Mouse (Mus musculus) bone marrow macrophage, adult 2 months (primary cell): ENCODE data around the gene Pgap2. TPM values are rescaled to one million over a fixed set of nuclear protein-coding genes. Genes with fewer than 3 reads are reported as not detected.

ENCODE experiments used
- H3K27ac ChIP-seq: 2 replicates; pipeline ENCODE4 v1.5.1; 2012; ENCODE audit warnings: low read depth, low read length; ENCODE audit not compliant: insufficient read depth
- H3K4me1 ChIP-seq: 2 replicates; pipeline ENCODE4 v1.6.1; 2012; ENCODE audit warnings: low read length; ENCODE audit not compliant: control insufficient read depth, insufficient read depth
- H3K4me3 ChIP-seq: 2 replicates; pipeline ENCODE4 v1.5.1; 2012; ENCODE audit warnings: mild to moderate bottlenecking, low read length, moderate library complexity; ENCODE audit not compliant: insufficient read depth
- CTCF ChIP-seq: IDR thresholded peaks from 2 replicates; pipeline ENCODE4 v1.5.1; 2012; ENCODE audit warnings: low read depth, mild to moderate bottlenecking, low read length, moderate library complexity
- POLR2A ChIP-seq: IDR thresholded peaks from 2 replicates; pipeline ENCODE4 v1.6.1; 2012; ENCODE audit warnings: mild to moderate bottlenecking, low read depth, low read length, borderline replicate concordance
- polyA plus RNA-seq: library from polyadenylated mRNA; stranded (reverse); fragments of >200 nt; gene quantifications from 2 replicates; pipeline ENCODE4 v1.2.4, GENCODE M21; 2012; ENCODE audit not compliant: missing spikeins, insufficient read depth, insufficient read length

The Pgap2 gene
- 103 and 110 TPM in 2 replicates for polyA plus RNA-seq

DNA sequence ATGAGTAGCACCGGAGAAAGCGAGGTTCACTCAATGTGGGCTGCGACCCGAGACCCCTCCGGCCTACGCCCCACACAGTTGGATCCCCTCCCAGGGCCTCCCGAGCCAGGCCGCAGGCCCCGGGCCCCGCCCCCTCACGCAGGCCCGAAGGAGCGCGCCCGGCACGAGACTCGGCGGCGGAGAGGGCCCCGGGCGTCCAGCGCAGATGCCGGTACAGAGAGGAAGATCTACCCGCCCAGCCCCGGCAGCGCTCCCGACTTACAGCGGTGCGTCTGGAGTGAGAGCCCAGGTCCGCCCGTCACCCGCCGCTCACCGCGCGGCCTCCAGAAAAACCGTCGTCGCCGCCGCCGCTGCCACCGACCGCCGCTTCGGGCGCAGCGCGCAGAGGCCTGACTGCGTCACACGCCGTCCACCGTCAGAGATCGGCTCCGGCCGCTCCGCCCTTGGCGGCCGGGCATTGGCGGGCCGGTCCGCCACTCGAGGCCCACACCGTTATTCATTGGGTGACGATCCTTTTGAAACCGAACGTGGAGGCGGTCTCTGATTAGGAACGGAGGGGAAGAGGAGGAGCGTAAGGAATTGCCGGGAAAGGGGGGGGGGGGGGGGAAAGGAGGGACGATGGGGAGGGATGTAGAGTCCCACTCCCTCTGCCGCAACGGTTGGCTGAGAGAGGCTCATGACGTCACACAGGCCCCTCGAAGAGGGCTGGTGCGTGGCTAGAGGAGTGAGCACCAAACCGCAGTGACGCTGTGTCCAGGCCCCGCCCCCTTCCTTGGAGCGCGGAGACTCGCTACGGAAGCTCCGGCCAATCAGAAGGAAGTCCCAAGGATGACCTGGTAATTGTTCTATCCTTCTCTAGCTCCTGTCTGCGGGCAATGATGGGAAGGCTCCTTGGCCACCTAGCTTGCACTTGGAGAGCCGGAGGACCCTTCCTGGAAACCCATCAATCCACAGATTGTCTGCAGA is at the start of gene Pgap2, which contains the start of gene Nup98:
TSS of gene Pgap2 (plus strand) at position 453 of the 966 bp plus-strand sequence.
TSS of gene Nup98 (minus strand) at position 421 of the 966 bp plus-strand sequence.
- Histone ChIP-seq H3K27ac (peak within 1 kb of the TSS; percentile 92), H3K4me3 (peak within 1 kb of the TSS; percentile 84), H3K4me1 (peaks cover 13% of the 10 kb centered on the region)
- TF ChIP-seq CTCF, result no peak
- TF ChIP-seq POLR2A, result no peak

DNA sequence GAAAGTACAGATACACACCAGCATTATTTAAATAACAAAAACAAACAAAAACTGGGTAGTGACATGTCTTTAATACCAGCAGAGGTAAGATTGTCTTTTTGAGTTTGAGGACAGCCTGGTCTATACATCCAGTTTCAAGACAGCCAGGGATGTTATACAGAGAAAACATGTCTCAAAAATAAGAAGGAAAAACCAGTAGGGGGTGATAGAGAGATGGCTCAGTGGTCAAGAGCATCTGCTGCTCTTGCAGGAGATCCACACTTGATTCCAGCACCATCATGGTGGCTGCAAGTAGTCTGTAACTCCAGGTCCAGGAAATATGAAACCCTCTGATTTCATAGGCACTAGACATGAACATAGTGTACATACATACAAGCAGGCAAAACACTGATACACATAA is 39.7 kb upstream of the Pgap2 start:
- Histone ChIP-seq H3K4me1 (no peaks in the 10 kb centered on the region), H3K27ac (no peak overlapping the region), H3K4me3 (no peak overlapping the region)
- TF ChIP-seq POLR2A, result no peak
- TF ChIP-seq CTCF, result no peak

DNA sequence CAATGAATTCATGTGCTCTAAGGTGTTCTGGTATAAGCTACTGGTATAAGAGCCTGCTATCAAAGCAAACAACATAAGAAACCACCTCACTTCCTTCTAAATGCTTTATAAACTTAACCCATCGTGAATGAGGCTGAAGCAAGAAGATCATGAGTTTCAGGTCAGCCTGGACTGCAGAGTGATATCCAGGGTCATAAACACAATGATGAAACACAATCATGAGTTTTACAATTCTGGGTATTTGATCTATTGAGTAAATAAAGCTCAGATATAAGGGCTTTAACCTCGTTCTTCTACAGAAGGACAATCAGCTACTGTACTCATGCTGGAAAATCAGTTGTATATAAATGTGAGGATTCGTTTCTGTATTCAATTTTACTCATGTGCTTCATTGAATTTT is 26.2 kb upstream of the Pgap2 start:
- no peak for TF ChIP-seq CTCF
- no peak for TF ChIP-seq POLR2A

DNA sequence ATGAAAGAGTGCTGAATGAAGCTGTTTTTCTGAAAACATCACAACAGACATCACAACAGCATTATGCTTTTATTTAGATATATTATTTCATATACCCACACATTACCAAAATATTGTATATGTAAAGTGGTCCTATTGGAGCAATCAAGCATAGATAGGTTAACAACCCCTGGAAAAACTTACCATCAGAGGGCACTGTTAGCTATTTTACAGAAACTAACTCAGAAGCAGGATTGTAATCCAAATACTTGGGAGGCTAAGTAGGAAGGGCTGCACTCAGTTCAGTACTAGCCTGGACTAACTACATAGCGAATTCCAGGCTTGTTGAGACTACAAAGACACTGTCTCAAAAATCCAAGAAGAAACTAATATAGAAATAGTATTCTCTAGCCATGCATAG is 17.7 kb upstream of the Pgap2 start:
- Histone ChIP-seq H3K27ac (no peak overlapping the region), H3K4me1 (peaks cover 4% of the 10 kb centered on the region; the same call in 1 of the 2 replicates), H3K4me3 (no peak overlapping the region)
- TF ChIP-seq POLR2A, result no peak
- no peak for TF ChIP-seq CTCF

More for the DNA sequence above, 26.2 kb upstream of the Pgap2 start:
- H3K4me3 ChIP-seq, result no peak overlapping the region
- H3K27ac ChIP-seq, result no peak overlapping the region
- H3K4me1 ChIP-seq, result no peaks in the 10 kb centered on the region

DNA sequence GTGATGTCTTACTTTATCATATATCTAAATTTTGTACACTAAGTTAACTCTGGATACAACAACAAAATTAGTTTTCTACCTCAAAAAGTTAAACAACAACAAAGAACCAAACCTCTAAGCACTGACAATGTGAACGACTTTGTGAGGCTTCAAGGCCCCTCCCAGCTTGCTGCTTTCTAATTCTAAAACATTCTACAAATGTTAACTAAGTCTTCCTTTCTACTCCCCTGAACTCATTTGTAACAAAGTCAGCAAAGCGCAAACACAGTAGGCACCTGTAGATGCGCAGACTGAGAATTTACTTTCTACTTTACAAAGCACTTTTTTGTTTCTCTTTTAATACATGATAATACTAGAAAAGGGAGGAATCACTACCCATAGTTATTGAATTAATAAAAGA is 9.4 kb upstream of the Pgap2 start:
- Histone ChIP-seq H3K4me3 (no peak overlapping the region), H3K4me1 (peaks cover 16% of the 10 kb centered on the region), H3K27ac (no peak overlapping the region)
- TF ChIP-seq POLR2A, result no peak

DNA sequence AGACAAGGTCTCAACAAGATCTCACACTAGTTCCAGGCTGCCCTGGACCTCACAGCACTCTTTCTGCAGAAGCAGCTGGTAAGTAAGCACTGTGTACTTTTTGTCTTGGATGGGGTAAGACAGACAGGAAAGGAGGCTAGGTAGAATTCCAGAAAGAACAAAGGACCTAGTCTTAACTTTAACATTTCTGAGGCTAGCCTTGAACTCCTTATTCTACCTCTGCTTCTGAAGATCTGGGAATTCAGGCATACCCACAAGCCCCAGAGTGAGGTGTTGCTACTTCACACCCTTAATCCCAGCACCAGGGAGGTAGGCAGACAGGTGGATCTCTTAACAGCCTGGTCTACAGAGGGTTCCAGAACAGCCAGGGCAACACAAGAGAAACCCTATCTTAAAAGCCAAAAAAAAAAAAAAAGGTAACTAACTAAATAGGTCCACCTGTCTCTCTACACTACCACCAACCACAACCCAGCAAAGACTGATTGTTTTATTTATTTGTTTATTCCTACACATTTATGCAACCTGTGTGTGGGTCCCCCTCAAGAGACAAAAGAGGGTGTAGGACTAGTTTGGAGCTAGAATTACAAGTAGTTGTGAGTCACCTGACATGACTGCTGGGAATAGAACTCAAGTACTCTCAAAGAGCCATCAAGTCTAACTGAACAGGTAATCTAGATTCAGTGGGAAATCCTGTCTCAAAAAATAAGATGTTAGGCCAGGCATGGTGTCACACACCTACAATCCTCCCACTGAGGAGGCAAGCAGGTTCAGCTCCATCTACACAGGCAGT is 8.8 kb upstream of the Pgap2 start:
- no peak for TF ChIP-seq POLR2A
- TF ChIP-seq CTCF, result no peak
- no peak overlapping the region for H3K4me3 ChIP-seq
- H3K4me1 ChIP-seq, result peaks cover 18% of the 10 kb centered on the region
- no peak overlapping the region for H3K27ac ChIP-seq

DNA sequence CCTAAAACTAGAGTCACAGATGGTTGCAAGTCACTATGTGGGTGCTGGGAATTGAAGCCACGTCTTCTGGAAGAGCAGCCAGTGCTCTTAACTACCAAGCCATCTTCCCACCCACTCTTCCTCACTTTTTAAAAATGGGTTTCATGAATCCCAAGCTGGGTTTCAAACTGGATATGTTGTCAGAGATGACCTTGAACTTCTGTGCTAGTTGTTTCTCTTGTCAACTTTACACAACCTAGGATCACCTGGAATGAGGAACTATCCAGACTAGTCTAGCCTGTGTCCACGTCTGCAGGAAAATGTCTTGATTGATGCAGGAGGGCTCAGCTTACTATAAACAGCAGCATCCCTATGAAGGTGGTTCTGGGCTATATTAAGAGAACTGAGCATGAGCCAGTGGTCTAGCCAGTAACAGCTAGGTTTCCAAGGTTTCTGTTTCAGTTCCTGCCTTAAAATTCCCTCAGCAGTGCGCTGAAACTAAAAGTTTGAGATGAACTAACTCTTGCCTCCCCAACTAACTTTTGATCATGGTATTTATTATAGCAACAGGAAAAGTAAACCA is 5.6 kb upstream of the Pgap2 start:
- no peak overlapping the region for H3K4me3 ChIP-seq
- TF ChIP-seq CTCF (no peak), POLR2A (no peak)
- no peak overlapping the region for H3K27ac ChIP-seq
- H3K4me1 ChIP-seq, result peaks cover 25% of the 10 kb centered on the region

DNA sequence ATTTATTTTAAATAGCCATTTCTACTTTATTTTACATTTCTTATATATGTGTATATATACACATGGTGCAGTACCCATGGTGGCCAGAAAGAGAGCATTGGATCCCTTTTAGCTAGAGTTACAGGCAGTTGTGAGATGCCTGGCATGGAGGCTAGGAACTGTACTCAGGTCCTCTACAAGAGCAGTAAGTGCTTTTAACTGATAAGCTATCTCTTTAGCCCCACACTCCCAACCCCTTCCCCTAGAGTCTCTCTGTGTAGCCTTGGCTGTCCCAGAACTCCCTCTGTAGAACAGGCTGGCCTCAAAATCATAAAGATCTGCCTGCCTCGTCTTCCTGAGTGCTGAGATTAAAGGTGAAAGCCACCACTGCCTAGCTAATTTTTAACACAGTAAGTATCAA is 4.4 kb upstream of the Pgap2 start:
- Histone ChIP-seq H3K27ac (no peak overlapping the region), H3K4me1 (peaks cover 23% of the 10 kb centered on the region), H3K4me3 (no peak overlapping the region)
- TF ChIP-seq CTCF (no peak), POLR2A (no peak)

DNA sequence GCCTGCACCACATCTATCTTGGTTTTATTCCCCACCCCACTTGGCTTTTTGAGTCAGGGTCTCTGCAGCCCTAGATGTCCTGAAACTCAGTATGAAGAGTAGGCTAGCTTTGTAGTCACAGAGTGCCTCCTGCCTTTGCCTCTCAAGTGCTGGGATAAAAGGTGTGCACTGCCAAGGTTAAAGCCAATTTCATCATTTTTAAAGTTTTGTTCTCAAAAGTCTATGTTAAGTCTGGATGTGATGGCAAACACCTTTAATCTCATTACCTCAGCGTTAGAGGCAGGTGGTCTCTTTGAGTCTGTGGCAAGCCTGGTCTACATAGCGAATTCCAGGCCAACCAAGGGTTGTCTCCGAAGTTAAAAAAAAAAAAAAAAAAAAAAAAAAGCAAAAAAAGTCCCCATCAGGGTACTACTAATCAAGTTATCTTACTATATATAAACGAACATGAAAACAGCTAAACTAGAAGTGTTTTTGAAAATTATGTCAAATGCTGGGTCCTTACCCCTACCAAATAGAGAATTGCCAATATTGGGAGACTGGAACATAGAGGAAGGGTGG is 1.1 kb upstream of the Pgap2 start:
- Histone ChIP-seq H3K4me3 (peak overlapping the region; percentile 75), H3K27ac (no peak overlapping the region), H3K4me1 (peaks cover 23% of the 10 kb centered on the region)
- no peak for TF ChIP-seq CTCF
- no peak for TF ChIP-seq POLR2A
